Mouse (Mus musculus): ENCODE data around the gene Bptf.
"Not testable (repeated sequence)": the region's sequence is repeated elsewhere in the genome, so short reads cannot be mapped to it uniquely, and the experiment has no call there.

Bptf gene

DNA sequence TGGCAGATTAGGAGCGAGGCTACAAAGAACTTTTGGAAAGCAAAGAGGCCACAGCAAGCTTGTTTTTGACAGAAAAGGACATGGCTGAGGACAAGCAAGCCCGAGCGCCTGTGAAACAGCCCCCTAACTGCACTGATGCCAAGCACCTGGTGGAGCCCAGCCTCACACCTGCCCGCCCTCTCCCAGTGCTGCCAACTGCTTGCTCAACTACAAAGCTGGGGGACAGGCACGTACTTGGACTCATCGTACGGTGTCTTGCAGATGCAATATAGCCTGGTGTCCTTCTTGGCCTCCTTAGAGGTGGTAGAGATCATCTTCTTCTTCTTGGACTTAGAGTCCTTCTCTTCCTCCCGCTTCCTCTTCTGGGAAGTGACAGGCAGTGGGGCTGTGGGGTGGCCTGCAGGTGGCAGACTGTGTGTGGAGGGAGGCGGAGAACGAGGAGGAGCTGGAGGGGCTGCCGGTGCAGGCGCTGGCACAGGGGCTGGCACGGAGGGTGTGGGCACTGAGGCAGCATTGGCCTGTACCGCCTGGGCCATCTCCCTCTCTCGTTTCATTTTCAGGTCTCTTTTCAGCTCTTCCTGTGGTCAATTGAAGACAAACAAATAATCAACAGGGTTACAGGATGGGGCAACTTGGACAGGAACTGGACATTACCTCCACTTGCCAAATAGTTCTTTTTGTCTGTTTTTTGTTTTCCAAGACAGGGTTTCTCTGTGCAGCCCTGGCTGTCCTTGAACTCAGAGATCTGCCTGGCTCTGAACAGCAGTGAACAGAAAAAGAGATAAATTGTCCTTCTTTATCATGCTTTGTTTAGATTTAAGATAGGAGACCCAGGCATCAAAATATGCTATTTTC lies 84.9 kb downstream of the Bptf start:
- DNase-seq, result no peak

DNA sequence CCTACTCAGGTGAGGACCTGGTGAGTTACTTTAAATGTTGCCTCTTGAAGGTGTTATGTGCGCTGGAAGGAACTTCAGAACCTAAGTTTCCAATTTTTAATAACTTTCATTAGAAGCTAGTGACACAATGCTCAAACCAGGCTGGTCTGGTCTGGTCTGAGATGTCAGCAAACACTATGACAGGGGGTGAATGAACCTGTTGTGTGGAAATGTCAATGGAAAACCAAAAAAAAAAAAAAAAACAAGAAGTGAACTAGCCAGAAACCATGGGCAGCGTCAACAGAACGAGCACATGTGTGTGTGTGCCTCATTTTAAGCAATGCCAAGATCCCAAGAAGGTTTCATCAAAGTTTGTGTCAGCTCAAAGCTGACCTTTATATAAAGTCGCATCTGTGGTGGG lies 86.4 kb downstream of the Bptf start:
- DNase-seq, result no peak

DNA sequence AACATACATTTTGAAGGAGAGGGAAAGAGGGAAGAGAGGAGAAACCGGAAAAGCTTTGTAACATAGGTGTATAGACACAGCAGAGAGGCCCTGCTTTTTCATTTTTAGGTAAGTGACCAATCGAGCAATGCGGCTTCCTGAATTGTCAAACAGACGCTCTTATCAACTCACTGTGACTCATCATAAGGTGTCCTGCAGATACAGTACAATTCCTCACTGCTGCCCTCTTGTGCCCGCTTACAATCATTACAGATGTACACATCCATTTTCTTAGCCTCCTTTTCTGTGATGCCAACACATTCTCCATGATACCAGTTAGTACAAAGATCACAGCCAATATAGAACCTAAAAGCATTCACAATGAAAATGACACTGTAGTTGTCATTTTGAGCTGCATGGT lies 87.6 kb downstream of the Bptf start:
- DNase-seq, result peak; percentile 79 to 81

DNA sequence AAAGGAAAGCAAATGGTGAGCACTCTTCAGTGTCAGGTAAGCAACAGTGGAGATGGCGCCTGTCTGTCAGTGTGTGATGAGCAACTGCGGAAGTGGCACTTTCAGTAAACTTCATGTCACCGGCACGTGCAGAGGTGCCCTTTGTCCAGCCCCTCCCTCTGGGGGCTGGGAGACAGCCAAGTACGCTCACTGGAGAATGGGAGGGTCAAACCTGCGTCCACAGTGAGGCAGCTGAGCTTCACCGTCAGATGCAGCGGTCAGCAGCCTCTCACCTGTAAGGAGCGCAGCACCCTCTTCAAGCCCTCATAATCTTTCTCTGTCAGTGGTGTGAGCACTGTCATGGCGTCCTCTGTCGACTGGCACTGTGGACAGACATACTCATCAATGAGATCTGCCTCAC lies 88.6 kb downstream of the Bptf start:
- no peak for DNase-seq

DNA sequence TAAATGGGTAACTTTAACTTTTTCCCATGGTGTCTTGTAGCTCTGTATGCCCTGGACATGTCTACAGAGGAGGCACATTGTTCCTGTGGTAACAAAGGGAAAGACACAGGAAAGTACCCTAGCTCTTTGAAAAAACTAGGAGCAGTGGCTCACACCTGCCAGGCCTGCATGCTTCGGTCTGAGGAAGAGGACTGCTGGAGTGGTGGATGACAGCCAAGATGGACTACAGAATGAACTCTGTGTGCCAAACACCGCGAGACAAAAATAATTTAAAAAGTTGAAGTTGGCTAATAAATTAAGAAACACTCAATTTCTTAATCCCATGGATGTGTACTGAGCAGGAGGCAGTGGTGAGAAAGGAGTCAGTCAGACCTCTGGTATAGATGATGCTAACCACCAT lies 90.5 kb downstream of the Bptf start:
- DNase-seq, result no peak

DNA sequence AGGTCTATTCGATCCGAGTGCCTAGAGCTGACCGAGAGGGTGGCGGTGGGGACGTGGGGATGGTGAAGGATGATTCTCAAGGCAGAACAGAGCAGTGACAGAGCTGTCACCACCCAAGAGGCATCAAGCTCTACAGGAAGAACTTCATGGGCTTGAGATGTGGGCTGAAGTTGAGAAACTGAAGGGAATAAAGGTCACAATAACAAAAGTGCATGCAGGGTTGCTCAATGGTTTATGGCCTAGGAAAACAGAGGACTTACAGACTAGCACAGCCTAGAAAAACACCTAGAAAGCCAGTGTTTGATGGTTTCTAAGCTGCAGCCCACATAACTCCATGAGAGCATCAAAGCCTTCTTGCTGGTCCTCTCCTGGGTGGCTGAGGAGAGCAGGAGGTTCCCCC lies 92.5 kb downstream of the Bptf start:
- no peak for DNase-seq

DNA sequence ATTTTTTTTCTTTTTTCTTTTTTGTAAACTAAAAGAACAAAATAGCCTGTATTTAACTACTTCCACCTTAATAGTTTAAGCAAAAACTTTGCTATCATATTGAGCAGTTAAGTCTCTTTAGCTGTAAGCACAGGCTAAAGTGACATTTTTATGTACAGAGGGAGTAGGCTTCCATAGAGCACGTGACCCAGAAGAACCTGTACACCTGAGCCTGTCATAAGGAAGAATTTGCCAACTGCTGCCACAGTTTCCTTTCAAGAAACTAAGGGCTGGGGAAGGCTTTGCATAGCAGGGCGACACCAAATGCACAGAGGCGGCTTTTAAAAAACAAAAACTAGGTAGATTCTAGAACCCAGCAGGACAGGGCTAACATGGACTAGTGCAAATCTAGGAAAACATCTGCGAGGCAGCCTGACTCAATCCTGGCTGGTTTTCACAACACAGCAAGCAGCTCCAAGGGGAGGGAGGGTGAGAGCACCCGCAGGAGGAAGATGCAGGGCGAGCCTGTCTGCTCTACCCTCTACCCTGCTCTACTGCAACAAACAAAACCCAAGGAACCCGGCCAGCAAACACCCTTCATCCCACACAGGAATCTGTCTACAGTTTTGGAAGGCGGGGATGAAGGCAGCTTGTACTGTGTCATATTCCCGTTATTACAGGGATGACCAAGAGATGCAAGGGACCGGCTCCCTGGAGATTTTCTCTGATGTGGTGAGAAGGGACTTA lies 97.7 kb downstream of the Bptf start:
- DNase-seq, result no peak

DNA sequence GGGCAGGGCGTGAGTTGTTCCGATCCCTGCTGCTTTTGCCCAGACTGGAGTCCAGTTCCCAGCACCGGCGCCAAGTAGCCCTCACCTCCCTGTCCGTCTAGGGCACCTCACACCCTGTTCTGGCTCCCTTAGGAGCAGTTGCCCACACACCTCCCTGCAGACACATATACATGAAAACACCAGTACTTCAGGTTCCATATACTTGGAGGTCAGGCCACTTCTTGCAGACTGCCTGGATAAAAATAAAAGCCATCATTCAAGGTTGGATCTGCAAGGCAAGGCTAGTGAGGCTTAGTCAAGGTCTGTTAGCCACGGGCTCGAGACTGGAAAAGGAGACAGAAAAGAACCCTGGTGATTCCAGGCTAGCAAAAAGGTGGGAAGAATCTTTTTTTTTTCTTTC lies 100.3 kb downstream of the Bptf start:
- DNase-seq, result no peak

DNA sequence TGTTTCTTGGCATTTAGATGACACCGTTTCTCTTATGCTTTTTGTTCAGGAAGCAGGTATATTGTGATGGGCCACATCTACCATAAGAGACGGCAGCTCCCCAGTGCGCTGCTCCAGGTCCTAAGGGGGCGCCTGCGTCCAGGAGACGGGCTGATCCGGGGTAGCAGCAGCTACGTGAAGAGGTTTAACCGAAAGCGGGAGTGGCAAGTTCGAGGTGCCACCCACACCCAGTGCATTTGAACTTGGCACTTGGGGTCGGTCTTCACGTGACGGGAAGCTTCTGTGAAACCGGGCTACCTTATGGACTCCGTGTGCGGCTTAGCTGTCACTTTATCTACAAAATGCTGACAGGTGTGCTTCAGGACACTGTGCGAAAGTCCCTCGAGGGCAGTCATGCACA lies 102.4 kb downstream of the Bptf start:
- DNase-seq, result peak; percentile 43 to 52

DNA sequence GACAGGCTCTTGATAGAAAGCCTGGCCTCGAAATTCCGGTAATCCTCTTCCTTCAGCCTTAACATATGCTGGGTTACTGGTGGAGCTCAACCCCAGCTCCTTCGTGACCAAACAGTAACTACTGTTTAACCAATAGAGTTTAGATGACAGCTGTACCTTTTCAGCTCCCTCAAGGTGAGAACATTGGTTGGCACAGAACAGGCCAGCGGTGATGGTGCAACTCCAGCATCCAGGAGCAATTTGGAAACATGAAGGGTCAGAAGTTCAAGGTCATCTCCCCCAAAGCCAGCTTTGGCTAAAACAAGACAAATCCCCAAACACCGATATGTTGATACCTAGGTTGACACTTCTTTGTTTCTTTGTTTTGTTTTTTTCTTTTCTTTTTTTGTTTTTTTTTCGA lies 103.2 kb downstream of the Bptf start:
- DNase-seq, result no peak

DNA sequence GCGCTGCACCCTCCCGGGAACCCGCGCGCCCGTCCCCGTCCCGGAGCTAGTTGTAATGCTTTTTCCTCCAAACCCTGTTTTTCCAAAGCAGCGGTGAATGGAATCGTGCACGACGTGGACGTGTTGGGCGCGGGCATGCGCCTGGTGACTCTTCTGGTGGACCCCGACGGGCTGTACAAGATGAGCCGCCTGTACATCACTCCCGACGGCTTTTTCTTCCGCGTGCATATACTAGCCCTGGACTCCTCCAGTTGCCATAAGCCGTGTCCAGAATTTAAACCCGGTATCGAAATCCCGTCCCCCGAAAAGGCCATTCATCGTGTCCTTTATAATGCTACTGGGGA lies 103.7 kb downstream of the Bptf start:
- no peak for DNase-seq

DNA sequence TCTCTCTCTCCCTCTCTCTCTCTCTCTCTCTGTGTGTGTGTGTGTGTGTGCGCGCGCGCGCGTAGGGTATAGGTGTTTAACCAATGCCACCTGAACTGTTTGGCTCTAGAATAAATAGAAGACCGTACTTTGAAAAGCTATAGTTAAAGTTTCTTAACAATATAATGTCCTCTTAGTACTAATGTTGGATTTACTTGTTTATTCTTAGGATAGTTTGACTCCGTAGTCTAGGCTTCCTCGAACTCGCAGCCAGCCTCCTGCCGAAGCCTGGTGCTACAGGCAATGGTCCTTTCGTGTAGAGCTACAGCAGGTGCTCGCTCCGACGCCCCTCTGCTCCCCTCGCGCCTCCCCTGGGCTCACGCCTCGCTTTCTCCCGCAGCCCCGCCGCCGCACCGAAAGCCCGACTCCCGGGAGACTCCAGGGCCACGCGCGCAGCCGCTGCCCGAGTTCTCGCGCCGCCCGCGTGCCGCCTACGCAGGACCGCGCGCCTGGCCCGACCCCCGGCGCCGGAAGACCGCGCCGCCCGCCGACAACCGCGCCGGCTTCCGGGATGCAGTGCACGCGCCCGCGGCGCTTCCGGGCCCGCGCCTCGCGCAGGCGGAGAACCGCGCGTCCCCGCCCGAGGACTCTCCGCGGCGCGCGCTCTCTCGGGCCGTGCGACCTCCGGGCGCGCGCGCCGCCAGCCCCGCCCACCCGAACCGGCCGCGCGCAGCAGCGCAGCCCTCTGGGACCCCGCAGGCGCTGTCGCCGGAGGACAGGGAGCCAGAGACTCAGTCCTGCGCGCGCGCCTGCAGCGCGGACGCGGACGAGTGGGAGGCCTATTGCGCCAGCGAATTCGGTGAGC lies 104.3 kb downstream of the Bptf start:
- peak; percentile 85 to 91 for DNase-seq

DNA sequence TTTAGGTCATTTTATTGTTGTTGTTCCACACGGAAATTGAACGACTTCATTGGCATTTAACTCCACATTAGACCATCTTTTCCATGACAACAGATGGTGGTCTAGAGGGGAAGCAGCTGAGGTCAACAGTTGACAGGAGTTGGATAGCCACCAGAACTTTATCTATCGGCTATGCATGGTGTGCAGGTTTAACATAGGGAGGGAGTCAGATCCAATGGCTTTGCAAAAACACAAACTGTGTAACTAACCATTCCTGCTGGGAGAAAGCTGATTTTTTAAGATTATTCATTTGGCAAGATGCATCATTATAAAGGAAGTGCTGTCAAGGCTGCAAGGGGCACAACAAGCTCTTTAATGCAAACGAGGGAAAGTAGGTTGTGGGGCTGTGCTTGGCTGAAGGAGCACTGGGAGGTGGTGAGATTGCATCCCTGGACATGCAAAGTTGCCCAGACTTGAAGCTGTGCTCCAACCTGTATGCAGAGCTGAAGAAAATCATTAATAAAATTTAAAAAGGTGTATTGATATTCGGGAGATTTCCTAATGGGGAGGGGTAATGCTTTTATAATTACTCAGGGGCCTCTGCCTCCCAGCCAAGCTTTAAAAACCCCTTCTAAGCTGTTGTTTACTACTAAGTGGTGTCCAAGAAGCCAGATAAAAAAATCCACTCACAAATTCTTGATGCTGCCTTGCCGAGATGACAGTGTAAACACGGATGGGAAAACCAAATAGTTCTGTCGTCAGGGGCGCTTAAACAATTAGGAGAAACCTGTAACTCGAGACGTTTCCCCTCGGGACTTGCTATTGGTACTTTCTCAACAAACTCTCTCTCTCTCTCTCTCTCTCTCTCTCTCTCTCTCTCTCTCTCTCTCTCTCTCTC lies 105.1 kb downstream of the Bptf start:
- peak; percentile 20 to 46 for DNase-seq

DNA sequence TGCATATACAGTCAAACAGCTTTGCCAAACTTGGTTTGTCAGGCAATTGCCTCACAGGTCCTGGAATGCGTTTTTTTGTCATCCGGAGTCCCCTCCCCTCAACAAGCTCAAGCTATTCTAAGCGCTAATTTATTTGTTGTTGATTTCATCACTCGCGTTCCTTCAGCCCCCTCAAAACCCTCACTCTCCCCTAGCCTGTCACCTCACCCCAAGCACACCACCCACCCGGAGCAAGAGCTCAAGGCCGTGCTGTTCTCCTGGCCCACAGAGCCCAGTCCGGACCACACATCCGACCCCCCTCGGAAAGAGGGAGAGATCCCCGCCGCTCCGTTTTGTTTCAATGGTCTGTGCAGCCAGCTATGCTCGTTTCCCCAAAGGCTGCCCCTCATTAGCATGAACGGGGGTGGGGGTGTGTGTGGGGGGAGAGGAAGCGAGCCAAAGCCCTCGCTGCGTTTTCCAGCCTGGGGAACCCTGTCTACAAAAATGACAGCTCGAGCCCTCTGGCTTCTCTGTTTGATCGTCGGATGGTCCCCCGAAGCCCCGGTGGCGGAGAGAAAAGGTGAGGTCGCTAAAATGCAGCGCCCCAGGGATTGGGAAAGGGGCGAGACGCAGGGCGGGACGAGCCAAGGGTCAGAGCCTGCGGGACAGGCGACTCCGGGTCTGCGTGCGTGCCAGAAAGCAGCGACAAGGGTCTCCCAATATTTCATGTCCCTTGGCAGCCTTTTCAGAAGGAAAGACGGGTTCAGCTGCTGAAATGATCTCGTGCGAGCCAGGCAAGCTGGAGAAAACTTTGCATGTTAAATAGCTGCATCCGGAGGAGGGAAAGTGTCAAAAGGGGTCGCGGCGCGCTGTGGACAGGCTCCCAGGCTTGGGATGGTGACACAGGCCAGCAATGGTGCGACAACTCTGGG lies 106.3 kb downstream of the Bptf start, which contains the start of gene 1810010H24Rik:
TSS of gene 1810010H24Rik (plus strand) at position 271 of the 911 bp plus-strand sequence.
- DNase-seq, result peak; percentile 50 to 55

DNA sequence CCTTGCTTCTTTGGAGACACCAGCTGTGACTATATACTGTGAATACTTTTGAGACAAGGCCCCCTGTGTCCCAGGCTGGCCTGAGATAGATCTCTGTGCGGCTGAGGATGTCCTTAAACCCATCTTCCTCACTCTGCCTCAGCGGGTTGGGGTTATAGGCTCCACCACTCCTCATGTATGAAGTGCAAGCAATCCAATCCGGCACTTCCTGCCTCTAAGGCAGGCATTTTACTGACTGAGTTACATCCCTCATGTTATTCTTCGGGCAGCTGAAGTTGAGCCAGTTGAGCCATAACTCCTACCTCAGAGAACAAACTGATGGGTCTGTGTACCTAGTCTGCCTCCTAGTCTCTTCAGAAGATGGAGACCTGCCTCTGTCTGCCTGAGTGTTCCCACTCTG lies 107.5 kb downstream of the Bptf start:
- no peak for DNase-seq

DNA sequence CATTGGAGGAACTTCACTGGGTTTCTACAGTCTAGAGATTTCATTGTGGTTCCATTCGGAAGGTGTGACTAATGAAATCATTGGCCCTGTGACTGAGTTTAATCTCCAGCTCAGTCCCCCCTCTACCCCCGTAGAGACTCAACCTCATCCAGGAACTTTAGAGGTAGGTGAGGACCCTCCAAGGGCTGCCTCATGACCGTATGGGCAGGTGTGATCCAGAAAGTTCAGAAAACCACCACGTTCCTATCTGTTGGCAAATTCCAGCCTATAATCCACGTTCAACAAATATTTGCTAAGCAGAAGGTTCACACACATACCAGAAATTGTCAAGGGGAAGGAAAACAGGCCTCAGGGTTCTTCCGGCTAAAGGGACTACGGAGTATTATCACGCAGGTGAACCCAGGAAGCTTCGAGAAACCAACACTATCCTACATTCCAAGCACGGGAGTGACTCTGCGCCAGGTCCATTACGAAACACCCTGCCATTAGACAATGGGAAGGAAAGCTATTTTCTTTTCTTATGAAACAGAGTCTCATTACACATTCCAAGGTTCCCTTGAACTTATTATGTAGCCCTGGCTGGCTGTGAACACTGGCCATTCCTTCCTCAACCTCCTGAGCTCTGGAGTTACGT lies 109.8 kb downstream of the Bptf start:
- no peak for DNase-seq

DNA sequence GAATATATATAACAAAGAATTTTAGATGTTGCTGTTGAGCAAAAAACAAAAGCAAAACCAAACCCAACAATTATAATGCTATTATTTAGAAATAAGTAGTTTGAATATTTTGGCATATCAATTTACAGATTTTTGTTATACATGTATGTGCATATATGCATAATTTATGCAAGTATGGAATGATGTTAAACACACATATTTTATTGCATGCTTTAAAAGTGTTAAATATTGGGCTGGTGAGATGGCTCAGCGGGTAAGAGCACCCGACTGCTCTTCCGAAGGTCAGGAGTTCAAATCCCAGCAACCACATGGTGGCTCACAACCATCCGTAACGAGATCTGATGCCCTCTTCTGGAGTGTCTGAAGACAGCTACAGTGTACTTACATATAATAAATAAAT lies 112.2 kb downstream of the Bptf start:
- not testable (repeated sequence) for DNase-seq

DNA sequence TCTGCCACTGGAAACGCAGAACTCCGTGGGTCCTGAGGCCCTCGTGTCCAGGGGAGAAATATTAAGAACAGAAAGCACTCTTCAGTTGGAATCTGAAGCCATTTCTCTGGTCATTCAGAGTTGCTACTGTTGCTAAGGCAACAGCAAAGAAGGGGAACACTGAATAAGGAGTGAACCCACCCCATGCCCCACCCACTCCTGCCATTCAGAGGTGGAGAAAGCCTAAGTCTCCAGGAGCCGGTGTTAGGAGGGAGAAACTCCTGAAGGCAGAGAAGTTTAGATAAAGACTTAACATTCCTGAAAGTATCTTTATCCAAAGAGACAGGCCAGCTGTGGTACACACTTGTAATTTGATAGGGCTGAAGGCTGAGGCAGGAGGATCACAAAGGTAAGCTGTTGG lies 112.6 kb downstream of the Bptf start:
- no peak for DNase-seq

DNA sequence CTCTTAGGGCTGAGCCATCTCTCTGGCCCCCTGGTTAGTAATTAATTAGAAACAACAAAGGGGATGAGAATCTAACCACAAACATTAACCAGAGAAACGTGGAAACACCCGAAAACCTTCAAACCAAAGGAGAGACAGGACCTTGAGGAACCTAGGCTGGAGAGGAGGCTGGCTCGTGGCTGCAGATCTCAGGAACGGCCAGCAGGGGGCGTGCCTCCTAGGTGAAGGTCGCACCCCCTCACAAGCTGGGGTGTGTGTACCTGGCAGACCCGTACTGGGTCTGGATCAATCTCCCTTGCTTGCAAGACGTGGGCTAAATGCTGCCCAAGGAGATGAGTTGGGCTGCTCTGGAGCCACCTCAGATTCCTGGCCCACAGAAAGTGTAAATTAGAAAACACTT lies 113.3 kb downstream of the Bptf start:
- peak; percentile 65 to 67 for DNase-seq

DNA sequence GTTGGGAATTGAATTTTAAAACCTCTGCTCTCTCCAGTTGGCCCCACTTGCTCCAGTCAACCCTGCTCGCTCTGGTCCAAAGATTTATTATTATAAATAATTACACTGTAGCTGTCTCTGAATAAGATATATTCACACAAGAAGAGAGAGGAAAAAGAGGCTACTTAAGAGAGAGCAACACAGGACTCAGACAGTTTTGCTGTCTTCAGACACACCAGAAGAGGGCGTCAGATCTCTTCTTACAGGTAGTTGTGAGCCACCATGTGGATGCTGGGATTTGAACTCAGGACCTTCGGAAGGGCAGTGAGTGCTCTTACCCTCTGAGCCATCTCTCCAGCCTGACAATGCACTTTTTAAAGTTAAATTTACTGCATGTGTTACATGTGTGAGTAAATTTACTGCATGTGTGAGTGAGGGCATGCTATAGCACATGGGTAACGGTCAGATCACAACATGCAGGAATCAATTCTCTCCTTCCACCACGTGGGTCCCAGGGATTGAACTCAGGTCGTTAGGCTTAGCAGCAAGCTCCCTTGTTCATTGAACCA lies 114.5 kb downstream of the Bptf start:
- no peak for DNase-seq

DNA sequence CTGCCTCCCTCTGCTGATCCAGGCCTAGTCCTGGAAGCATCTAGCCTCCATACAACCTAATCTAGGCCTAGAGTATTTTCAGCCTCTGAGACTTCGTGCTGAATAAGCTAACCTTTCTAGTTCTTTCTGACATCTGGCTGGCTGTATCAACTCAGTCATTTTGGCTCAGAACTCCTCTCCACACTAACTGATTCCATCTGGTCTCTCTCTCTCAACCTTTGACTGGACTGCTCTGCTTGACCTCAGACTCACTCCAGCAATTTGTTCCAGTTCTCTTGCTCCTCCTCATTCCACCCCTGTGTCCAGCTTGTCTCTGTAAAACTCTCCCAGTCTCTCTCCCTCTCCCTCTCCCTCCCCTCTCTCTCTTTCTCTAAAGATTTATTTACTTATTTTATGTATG lies 115.0 kb downstream of the Bptf start:
- DNase-seq, result no peak

Data from B cell, adult 2 months (primary cell).